Mouse (Mus musculus): ENCODE measurements at regions not wholly inside any gene's neighbourhood (a gene's known extent, or its start where the extent isn't known, plus 50 kb on each side); places are given as distances from the start of the nearest gene placed in this dataset.
A peak's percentile ranks its signal among the peaks of the same experiment; 100 is the strongest.

GRCm38 (mm10) chr15:62107976-62108375 lies 1185.2 kb upstream of the A1bg start:
- H3K9ac ChIP-seq (ENCODE audit: low read depth, low read length) = no peak overlapping the region
- H3K79me2 ChIP-seq (ENCODE audit: control insufficient read depth, insufficient read depth, low read length) = 0 out of 2 replicates have a peak, but pooled peaks cover 3% of the 10 kb centered on the region
- 69% methylated on average over 3 of the region's 3 CpGs for WGBS
- no peak overlapping the region for H3K4me3 ChIP-seq (ENCODE audit: insufficient read depth, low read depth, low read length)
- TF ChIP-seq POLR2A (IDR thresholded peaks at IDR 0.05; ENCODE audit: extremely low read depth, insufficient read depth, low read length) (no peak), CTCF (IDR thresholded peaks at IDR 0.05; ENCODE audit: low read depth, low read length) (no peak)
- H3K36me3 ChIP-seq (ENCODE audit: control insufficient read depth, insufficient read depth, low read length) = no peaks in the 10 kb centered on the region
- no peak overlapping the region for H3K27ac ChIP-seq (replicated peaks; ENCODE audit: insufficient read depth, low read depth, low read length)
- H3K4me1 ChIP-seq (ENCODE audit: control insufficient read depth, insufficient read depth, low read length) = no peaks in the 10 kb centered on the region
- no peaks in the 10 kb centered on the region for H3K27me3 ChIP-seq (ENCODE audit: control insufficient read depth, insufficient read depth, low read length)
- DNase-seq (ENCODE audit: extremely low read depth, low read depth, low spot score) = no peak

GRCm38 (mm10) chr15:62106518-62106975 lies 1183.7 kb upstream of the A1bg start:
- no peak for DNase-seq (ENCODE audit: extremely low read depth, low read depth, low spot score)
- Histone ChIP-seq H3K27ac (replicated peaks; ENCODE audit: insufficient read depth, low read depth, low read length) (no peak overlapping the region), H3K4me3 (ENCODE audit: insufficient read depth, low read depth, low read length) (no peak overlapping the region), H3K36me3 (ENCODE audit: control insufficient read depth, insufficient read depth, low read length) (no peaks in the 10 kb centered on the region), H3K4me1 (ENCODE audit: control insufficient read depth, insufficient read depth, low read length) (no peaks in the 10 kb centered on the region), H3K27me3 (ENCODE audit: control insufficient read depth, insufficient read depth, low read length) (no peaks in the 10 kb centered on the region), H3K9ac (ENCODE audit: low read depth, low read length) (no peak overlapping the region), H3K79me2 (ENCODE audit: control insufficient read depth, insufficient read depth, low read length) (0 out of 2 replicates have a peak, but pooled peaks cover 3% of the 10 kb centered on the region)
- TF ChIP-seq CTCF (IDR thresholded peaks at IDR 0.05; ENCODE audit: low read depth, low read length) = 0 out of 2 replicates have a peak, but pooled peaks have one; percentile 19
- TF ChIP-seq POLR2A (IDR thresholded peaks at IDR 0.05; ENCODE audit: extremely low read depth, insufficient read depth, low read length) = no peak
- WGBS = 24% methylated on average over 5 of the region's 5 CpGs

- H3K4me1 ChIP-seq (ENCODE audit: control insufficient read depth, insufficient read depth, low read length) = no peaks in the 10 kb centered on the region
- no peak for TF ChIP-seq CTCF (IDR thresholded peaks at IDR 0.05; ENCODE audit: low read depth, low read length)
- TF ChIP-seq POLR2A (IDR thresholded peaks at IDR 0.05; ENCODE audit: extremely low read depth, insufficient read depth, low read length) = no peak
- no peak overlapping the region for H3K27ac ChIP-seq (replicated peaks; ENCODE audit: insufficient read depth, low read depth, low read length)
- H3K79me2 ChIP-seq (ENCODE audit: control insufficient read depth, insufficient read depth, low read length) = 0 out of 2 replicates have a peak, but pooled peaks cover 2% of the 10 kb centered on the region
- WGBS = 79% methylated on average over 9 of the region's 9 CpGs
- H3K9ac ChIP-seq (ENCODE audit: low read depth, low read length) = no peak overlapping the region
- no peaks in the 10 kb centered on the region for H3K36me3 ChIP-seq (ENCODE audit: control insufficient read depth, insufficient read depth, low read length)
- H3K4me3 ChIP-seq (ENCODE audit: insufficient read depth, low read depth, low read length) = no peak overlapping the region
- DNase-seq (ENCODE audit: extremely low read depth, low read depth, low spot score) = no peak
- no peaks in the 10 kb centered on the region for H3K27me3 ChIP-seq (ENCODE audit: control insufficient read depth, insufficient read depth, low read length)
These were observed 1182.7 kb upstream of the A1bg start for GRCm38 (mm10) chr15:62105483-62105882.

- no peak overlapping the region for H3K4me3 ChIP-seq (ENCODE audit: insufficient read depth, low read depth, low read length)
- no peak overlapping the region for H3K9ac ChIP-seq (ENCODE audit: low read depth, low read length)
- WGBS = 68% methylated on average over 7 of the region's 7 CpGs
- H3K79me2 ChIP-seq (ENCODE audit: control insufficient read depth, insufficient read depth, low read length) = no peaks in the 10 kb centered on the region
- TF ChIP-seq POLR2A (IDR thresholded peaks at IDR 0.05; ENCODE audit: extremely low read depth, insufficient read depth, low read length) (no peak), CTCF (IDR thresholded peaks at IDR 0.05; ENCODE audit: low read depth, low read length) (no peak)
- DNase-seq (ENCODE audit: extremely low read depth, low read depth, low spot score) = no peak
- H3K36me3 ChIP-seq (ENCODE audit: control insufficient read depth, insufficient read depth, low read length) = no peaks in the 10 kb centered on the region
- no peaks in the 10 kb centered on the region for H3K4me1 ChIP-seq (ENCODE audit: control insufficient read depth, insufficient read depth, low read length)
- H3K27ac ChIP-seq (replicated peaks; ENCODE audit: insufficient read depth, low read depth, low read length) = no peak overlapping the region; the same call in 1 of the 2 replicates
- H3K27me3 ChIP-seq (ENCODE audit: control insufficient read depth, insufficient read depth, low read length) = no peaks in the 10 kb centered on the region
These were observed 1181.8 kb upstream of the A1bg start for GRCm38 (mm10) chr15:62104653-62105052.

GRCm38 (mm10) chr15:62099683-62100082 lies 1176.9 kb upstream of the A1bg start:
- Histone ChIP-seq H3K79me2 (ENCODE audit: control insufficient read depth, insufficient read depth, low read length) (no peaks in the 10 kb centered on the region), H3K4me1 (ENCODE audit: control insufficient read depth, insufficient read depth, low read length) (0 out of 2 replicates have a peak, but pooled peaks cover 3% of the 10 kb centered on the region), H3K27me3 (ENCODE audit: control insufficient read depth, insufficient read depth, low read length) (no peaks in the 10 kb centered on the region), H3K27ac (replicated peaks; ENCODE audit: insufficient read depth, low read depth, low read length) (no peak overlapping the region), H3K36me3 (ENCODE audit: control insufficient read depth, insufficient read depth, low read length) (no peaks in the 10 kb centered on the region), H3K4me3 (ENCODE audit: insufficient read depth, low read depth, low read length) (no peak overlapping the region), H3K9ac (ENCODE audit: low read depth, low read length) (no peak overlapping the region)
- no peak for DNase-seq (ENCODE audit: extremely low read depth, low read depth, low spot score)
- no peak for TF ChIP-seq CTCF (IDR thresholded peaks at IDR 0.05; ENCODE audit: low read depth, low read length)
- no peak for TF ChIP-seq POLR2A (IDR thresholded peaks at IDR 0.05; ENCODE audit: extremely low read depth, insufficient read depth, low read length)
- 82% methylated on average over 6 of the region's 6 CpGs for WGBS

GRCm38 (mm10) chr15:62098791-62099660 lies 1176.2 kb upstream of the A1bg start:
- peak; percentile 27 for DNase-seq (ENCODE audit: extremely low read depth, low read depth, low spot score)
- Histone ChIP-seq H3K27ac (replicated peaks; ENCODE audit: insufficient read depth, low read depth, low read length) (no peak overlapping the region), H3K4me3 (ENCODE audit: insufficient read depth, low read depth, low read length) (no peak overlapping the region), H3K36me3 (ENCODE audit: control insufficient read depth, insufficient read depth, low read length) (no peaks in the 10 kb centered on the region), H3K27me3 (ENCODE audit: control insufficient read depth, insufficient read depth, low read length) (no peaks in the 10 kb centered on the region), H3K4me1 (ENCODE audit: control insufficient read depth, insufficient read depth, low read length) (0 out of 2 replicates have a peak, but pooled peaks cover 3% of the 10 kb centered on the region), H3K79me2 (ENCODE audit: control insufficient read depth, insufficient read depth, low read length) (no peaks in the 10 kb centered on the region), H3K9ac (ENCODE audit: low read depth, low read length) (no peak overlapping the region)
- no peak for TF ChIP-seq CTCF (IDR thresholded peaks at IDR 0.05; ENCODE audit: low read depth, low read length)
- no peak for TF ChIP-seq POLR2A (IDR thresholded peaks at IDR 0.05; ENCODE audit: extremely low read depth, insufficient read depth, low read length)
- 54% methylated on average over 16 of the region's 16 CpGs for WGBS
